Mouse (Mus musculus) heart, embryonic 13.5 days (tissue): ENCODE measurements at regions not wholly inside any gene's neighbourhood (a gene's known extent, or its start where the extent isn't known, plus 50 kb on each side); places are given as distances from the start of the nearest gene placed in this dataset.
A peak's percentile ranks its signal among the peaks of the same experiment; 100 is the strongest.

Source experiments
- ATAC-seq: fragments of 200-750 bp; cut with Nextera tagmentation; 2 replicates; pipeline ENCODE4 v1.8.0; 2017; ENCODE audit warnings: moderate TSS enrichment; ENCODE audit not compliant: insufficient number of reproducible peaks, low FRiP score, low TSS enrichment; ENCODE audit errors: extremely low read depth
- H3K27ac ChIP-seq: fragments of 300-500 bp; sonication (generic); replicated peaks from 2 replicates; pipeline ENCODE4 v1.5.1; 2015; ENCODE audit warnings: moderate library complexity, mild to moderate bottlenecking, inconsistent platforms
- H3K27me3 ChIP-seq: fragments of 300-500 bp; sonication (generic); replicated peaks from 2 replicates; pipeline ENCODE4 v1.6.1; 2015; ENCODE audit warnings: mild to moderate bottlenecking, inconsistent platforms
- H3K36me3 ChIP-seq: fragments of 300-500 bp; sonication (generic); 2 replicates; pipeline ENCODE4 v1.6.1; 2015; ENCODE audit warnings: mild to moderate bottlenecking, inconsistent platforms
- H3K4me1 ChIP-seq: fragments of 300-500 bp; sonication (generic); 2 replicates; pipeline ENCODE4 v1.6.1; 2015; ENCODE audit warnings: inconsistent platforms
- H3K4me2 ChIP-seq: fragments of 300-500 bp; sonication (generic); 2 replicates; pipeline ENCODE4 v1.6.1; 2015; ENCODE audit warnings: inconsistent platforms, mild to moderate bottlenecking, moderate library complexity
- H3K4me3 ChIP-seq: fragments of 300-500 bp; sonication (generic); 2 replicates; pipeline ENCODE4 v1.5.1; 2015; ENCODE audit warnings: moderate library complexity, mild to moderate bottlenecking, inconsistent platforms
- H3K9ac ChIP-seq: fragments of 300-500 bp; sonication (generic); 2 replicates; pipeline ENCODE4 v1.6.1; 2015; ENCODE audit warnings: inconsistent platforms, mild to moderate bottlenecking, moderate library complexity
- H3K9me3 ChIP-seq: fragments of 300-500 bp; sonication (generic); 2 replicates; pipeline ENCODE4 v1.6.1; 2016; ENCODE audit warnings: inconsistent platforms
- WGBS: fragments of 180-500 bp; shearing (Covaris S2); methylation state at CpG from one replicate; pipeline ENCODE4 v1.1.7; 2015; ENCODE audit warnings: mixed read lengths; 5-methylcytosine and 5-hydroxymethylcytosine counted together

DNA sequence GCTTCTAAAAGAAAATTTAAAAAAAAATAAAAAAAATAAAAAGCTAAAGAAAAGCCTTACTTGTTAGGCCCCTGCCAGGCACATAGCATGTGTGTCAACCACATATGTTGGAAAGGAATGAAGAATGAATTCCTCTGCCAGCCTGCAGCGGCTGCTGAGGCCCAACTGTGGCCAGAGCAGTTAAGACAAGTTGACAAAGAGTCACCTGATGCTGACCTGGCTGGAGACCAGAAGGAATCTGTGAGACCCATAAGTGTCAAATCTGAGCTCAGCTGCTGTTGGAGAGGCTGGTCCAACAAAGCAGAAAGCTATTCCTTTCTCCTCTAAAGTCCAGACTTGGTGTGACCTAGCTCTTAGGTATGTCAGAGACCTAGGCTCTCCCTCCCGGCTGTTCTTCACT, 78.5 kb upstream of the Itga6 start:
- ATAC-seq, result no peak
- Histone ChIP-seq H3K4me3 (no peak overlapping the region), H3K9ac (no peak overlapping the region), H3K4me2 (no peak overlapping the region), H3K9me3 (no peaks in the 10 kb centered on the region), H3K36me3 (no peaks in the 10 kb centered on the region), H3K27me3 (no peaks in the 10 kb centered on the region), H3K4me1 (peaks cover 39% of the 10 kb centered on the region), H3K27ac (peak overlapping the region; percentile 22)
- whole genome bisulfite sequencing, result 45% methylated on average over 2 of the region's 2 CpGs

DNA sequence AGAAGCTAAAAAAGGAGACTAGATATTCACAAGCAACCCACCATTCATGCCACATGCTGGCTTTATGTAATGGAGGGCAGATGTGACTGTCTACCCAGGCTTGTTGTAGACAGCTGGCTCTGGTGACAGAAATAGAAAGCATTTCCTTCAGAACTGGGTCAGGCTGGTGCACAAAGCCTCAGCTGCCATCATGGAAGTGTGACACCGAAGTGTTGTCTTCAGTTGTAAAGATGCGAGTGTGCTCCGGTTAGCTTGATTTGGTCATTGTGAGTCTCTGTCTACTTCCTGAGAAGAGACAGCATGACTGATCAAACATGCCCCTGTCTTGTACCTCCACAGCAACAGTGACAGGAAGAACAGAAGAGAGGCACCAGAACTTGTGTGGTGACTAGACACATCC, 77.7 kb upstream of the Itga6 start:
- no peaks in the 10 kb centered on the region for H3K36me3 ChIP-seq
- H3K4me3 ChIP-seq, result no peak overlapping the region
- peaks cover 39% of the 10 kb centered on the region for H3K4me1 ChIP-seq
- ATAC-seq, result no peak
- H3K9ac ChIP-seq, result no peak overlapping the region
- 90% methylated on average over 3 of the region's 3 CpGs for WGBS
- no peaks in the 10 kb centered on the region for H3K9me3 ChIP-seq
- H3K27ac ChIP-seq, result no peak overlapping the region
- H3K4me2 ChIP-seq, result no peak overlapping the region
- no peaks in the 10 kb centered on the region for H3K27me3 ChIP-seq

DNA sequence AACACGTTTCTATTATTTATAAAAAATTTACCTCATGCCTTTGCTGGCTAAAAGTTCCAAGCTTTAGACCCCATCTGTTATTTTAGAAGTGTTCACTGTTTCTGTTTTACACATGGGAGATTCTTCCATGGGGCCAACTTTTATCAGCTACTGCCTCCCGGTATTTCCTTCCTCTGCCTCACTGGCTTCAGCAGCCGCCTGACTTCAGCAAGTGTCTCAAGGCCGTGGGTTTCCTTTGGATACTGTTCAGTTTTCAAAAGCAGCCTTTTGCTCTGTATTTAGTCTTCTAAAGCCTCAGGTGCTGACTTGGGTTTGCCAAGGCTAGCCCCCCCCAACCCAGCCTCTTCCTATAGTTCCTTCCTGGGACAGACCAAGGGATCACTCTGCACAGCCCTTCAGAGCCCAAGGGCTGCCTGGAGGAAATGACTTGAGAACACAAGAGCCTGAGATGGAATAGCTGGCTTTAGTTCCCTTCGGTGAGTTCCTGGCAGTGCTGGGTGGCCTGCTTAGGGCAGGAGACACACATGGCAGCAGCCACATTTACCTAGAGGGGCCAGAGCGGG, 75.1 kb upstream of the Itga6 start:
- H3K4me1 ChIP-seq, result peaks cover 59% of the 10 kb centered on the region
- no peak for ATAC-seq
- H3K9ac ChIP-seq, result no peak overlapping the region
- no peak overlapping the region for H3K4me2 ChIP-seq
- 58% methylated on average over 6 of the region's 6 CpGs for WGBS
- no peaks in the 10 kb centered on the region for H3K9me3 ChIP-seq
- peak overlapping the region; percentile 91 for H3K27ac ChIP-seq
- H3K36me3 ChIP-seq, result no peaks in the 10 kb centered on the region
- no peaks in the 10 kb centered on the region for H3K27me3 ChIP-seq
- no peak overlapping the region for H3K4me3 ChIP-seq

DNA sequence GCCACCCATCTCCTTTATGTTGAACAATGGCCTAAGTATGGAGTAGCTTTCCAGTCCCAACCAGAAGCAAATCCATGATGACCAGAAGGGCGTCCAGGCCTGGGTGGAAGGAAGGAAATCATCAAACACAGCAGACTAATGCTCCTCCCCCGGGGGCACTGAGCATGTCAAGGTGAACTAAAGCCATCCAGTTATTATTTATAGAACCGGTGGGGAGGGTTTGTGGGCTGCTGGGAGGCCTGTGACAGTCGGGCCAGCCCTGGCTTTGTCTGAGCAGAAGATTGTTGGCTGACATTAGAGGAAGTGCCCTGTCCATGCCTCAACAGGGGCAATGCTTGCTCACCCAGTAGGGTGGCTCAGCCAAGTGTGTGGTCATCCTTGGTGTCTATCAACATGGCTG, 74.5 kb upstream of the Itga6 start:
- Histone ChIP-seq H3K27ac (peak overlapping the region; percentile 91), H3K4me3 (no peak overlapping the region), H3K9ac (no peak overlapping the region), H3K4me2 (no peak overlapping the region), H3K9me3 (no peaks in the 10 kb centered on the region), H3K27me3 (no peaks in the 10 kb centered on the region), H3K4me1 (peaks cover 59% of the 10 kb centered on the region), H3K36me3 (no peaks in the 10 kb centered on the region)
- WGBS, result 45% methylated on average over 4 of the region's 4 CpGs
- ATAC-seq, result no peak

DNA sequence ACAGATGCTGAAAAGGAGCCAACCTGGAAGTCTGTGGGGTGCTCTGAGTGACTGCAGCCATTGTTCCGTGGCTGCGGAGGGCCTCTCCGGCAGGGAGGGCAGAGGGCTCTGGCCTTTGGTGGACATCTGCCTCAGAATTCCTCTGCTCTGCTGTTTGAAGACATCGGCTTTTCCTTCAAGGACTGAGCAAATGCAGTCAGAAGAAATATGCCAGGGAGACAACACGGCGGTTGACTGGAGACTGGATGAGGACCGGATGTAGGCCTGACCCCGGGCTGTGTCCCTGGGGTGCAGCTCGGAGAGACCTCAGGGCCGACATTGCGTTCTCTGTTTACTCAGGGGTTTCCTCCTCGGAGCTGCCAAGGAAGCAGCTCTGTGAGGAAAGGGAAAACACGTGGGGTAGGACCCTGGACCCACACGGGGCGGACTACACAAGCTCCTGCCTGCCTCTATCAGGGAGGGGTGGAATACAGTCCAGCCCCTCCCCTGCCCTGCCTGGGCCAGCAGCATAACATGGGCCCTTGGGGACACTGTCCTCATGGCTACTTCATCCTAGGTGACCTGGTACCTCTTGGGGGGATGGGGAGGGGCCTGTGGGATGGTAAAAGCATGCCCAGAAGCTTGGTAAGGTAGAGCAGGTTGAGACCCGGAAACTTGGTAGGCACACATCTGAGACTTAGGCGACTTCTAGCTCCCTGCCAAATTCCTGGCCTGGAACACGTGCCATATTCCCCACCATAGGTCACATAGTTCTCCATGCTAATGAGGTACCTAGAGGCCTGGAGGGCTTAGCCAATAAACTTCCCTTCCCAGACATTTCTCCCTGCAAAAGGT, 72.1 kb upstream of the Itga6 start:
- 61% methylated on average over 18 of the region's 18 CpGs for WGBS
- H3K9ac ChIP-seq, result no peak overlapping the region

DNA sequence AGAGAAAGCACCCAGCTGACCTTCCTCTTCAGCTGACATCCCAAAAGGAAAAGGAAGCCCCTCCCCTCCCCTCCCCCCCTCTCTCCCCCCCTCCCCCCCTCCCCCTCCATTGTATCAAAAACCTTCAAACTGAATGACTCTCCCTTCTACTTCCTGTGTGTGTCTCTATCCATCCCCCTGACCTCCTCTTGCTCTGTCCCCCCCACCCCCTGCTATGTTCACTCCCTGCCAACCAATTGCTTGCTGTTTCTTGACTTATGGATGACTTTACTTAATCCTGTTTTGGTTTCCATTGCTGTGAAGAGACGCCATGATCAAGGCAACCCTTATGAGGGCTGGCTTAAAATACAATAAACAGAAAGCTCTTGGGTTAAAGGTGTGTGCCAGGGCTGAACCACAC, 64.7 kb upstream of the Itga6 start:
- H3K27ac ChIP-seq, result no peak overlapping the region
- WGBS, result 33% methylated on average over 1 of the region's 1 CpGs
- H3K36me3 ChIP-seq, result no peaks in the 10 kb centered on the region
- peaks cover 7% of the 10 kb centered on the region; the same call in 1 of the 2 replicates for H3K9me3 ChIP-seq
- no peak overlapping the region for H3K9ac ChIP-seq
- no peak for ATAC-seq
- peaks cover 15% of the 10 kb centered on the region for H3K4me1 ChIP-seq
- no peaks in the 10 kb centered on the region for H3K27me3 ChIP-seq
- H3K4me2 ChIP-seq, result no peak overlapping the region
- no peak overlapping the region for H3K4me3 ChIP-seq

More for the DNA sequence above, 72.1 kb upstream of the Itga6 start:
- H3K4me1 ChIP-seq, result peaks cover 44% of the 10 kb centered on the region
- no peaks in the 10 kb centered on the region for H3K27me3 ChIP-seq
- peak; percentile 58; the same call in 1 of the 2 replicates for ATAC-seq
- H3K36me3 ChIP-seq, result no peaks in the 10 kb centered on the region
- H3K9me3 ChIP-seq, result no peaks in the 10 kb centered on the region
- H3K27ac ChIP-seq, result peak overlapping the region; percentile 80
- no peak overlapping the region for H3K4me2 ChIP-seq
- H3K4me3 ChIP-seq, result no peak overlapping the region

DNA sequence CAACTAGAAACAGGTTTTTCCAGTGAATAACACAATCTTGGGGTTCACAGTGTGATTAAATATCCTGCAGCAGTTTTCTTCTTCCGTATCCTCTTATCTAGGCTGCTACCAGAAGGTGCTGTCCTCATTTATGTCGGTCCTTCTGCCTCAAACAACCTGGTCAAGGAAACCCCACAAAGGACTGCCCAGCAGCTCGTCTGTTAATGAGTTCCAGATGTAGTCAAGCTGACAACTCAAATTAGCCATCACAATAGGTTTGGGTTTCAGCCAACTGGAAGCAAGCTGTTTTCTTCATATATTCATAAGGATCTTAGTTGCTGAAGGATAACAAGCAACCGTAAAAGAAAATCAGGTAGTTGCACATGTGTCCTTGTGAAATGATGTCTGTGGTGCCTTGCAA, 64.3 kb upstream of the Itga6 start:
- Histone ChIP-seq H3K27me3 (no peaks in the 10 kb centered on the region), H3K27ac (no peak overlapping the region), H3K9me3 (peaks cover 7% of the 10 kb centered on the region; the same call in 1 of the 2 replicates), H3K4me1 (peaks cover 19% of the 10 kb centered on the region), H3K4me2 (no peak overlapping the region), H3K4me3 (no peak overlapping the region), H3K9ac (no peak overlapping the region), H3K36me3 (no peaks in the 10 kb centered on the region)
- WGBS, result 56% methylated on average over 4 of the region's 4 CpGs
- no peak for ATAC-seq

DNA sequence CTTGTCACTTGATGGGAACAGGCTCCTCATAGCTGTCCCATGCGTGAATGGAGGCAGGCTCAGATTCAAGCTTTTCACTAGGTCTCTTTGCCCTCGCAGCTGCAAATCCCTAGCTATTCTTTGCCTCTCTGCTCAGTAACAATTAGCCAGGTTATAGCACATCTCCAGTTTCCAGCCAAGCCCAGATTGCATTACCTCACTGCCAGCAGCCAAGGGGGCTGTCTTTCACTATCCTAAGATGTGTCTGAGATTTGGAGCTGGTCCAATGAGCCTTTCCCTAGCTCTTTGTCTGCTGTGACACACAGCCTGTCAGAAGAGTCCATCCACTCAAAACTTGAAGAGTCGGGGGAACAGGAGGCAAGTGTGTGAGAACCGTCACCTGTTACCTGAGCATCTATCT, 62.0 kb upstream of the Itga6 start:
- Histone ChIP-seq H3K27me3 (no peaks in the 10 kb centered on the region), H3K27ac (no peak overlapping the region), H3K4me3 (no peak overlapping the region), H3K9me3 (peaks cover 7% of the 10 kb centered on the region; the same call in 1 of the 2 replicates), H3K9ac (no peak overlapping the region), H3K36me3 (no peaks in the 10 kb centered on the region), H3K4me1 (peaks cover 25% of the 10 kb centered on the region), H3K4me2 (no peak overlapping the region)
- WGBS, result 75% methylated on average over 4 of the region's 4 CpGs
- no peak for ATAC-seq

DNA sequence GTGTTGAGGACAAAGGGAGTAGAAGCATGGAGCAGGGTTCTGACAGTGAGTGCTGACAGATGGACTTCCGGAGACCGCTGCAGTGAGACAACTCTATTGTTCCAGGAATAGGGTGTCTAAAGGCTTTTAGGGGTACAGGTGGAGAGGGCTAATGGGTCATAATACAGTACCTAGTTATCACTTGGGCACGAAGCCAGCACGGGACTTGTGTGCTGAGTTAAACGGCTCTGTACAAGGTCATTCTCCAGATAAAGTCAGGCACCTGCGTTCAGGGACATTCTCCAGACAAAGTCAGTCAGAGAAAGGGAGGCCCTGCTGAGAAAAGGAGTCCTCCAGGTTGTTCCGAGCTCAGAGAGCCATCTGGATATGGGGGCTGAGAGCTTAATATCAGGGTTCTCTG, 60.2 kb upstream of the Itga6 start:
- Histone ChIP-seq H3K27ac (peak overlapping the region; percentile 46), H3K9me3 (0 out of 2 replicates have a peak, but pooled peaks cover 1% of the 10 kb centered on the region), H3K4me1 (peaks cover 33% of the 10 kb centered on the region), H3K9ac (no peak overlapping the region), H3K27me3 (no peaks in the 10 kb centered on the region), H3K36me3 (no peaks in the 10 kb centered on the region), H3K4me2 (no peak overlapping the region), H3K4me3 (no peak overlapping the region)
- 22% methylated on average over 7 of the region's 7 CpGs for WGBS
- ATAC-seq, result peak; percentile 61; the same call in 1 of the 2 replicates

DNA sequence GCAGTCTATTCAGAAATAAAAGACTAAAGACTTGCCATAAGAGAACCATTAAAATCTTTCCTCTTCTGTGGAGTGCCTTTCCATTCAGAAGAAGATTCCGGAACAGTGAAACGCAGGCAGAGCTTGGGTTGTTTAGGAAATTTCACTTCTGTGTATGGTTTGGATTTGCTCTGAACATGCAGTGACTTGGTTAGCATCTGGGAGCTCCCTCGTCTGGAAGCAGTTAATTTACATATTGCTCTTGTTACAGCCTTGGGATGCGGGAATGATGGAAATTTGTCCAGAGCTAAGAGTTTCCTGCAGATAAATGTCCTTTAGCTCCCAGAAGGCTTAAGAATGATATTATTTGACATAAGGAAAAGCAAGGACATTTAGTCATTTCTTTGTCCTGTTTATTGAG, 56.4 kb upstream of the Itga6 start:
- no peak overlapping the region for H3K4me3 ChIP-seq
- WGBS, result 75% methylated on average over 4 of the region's 4 CpGs

DNA sequence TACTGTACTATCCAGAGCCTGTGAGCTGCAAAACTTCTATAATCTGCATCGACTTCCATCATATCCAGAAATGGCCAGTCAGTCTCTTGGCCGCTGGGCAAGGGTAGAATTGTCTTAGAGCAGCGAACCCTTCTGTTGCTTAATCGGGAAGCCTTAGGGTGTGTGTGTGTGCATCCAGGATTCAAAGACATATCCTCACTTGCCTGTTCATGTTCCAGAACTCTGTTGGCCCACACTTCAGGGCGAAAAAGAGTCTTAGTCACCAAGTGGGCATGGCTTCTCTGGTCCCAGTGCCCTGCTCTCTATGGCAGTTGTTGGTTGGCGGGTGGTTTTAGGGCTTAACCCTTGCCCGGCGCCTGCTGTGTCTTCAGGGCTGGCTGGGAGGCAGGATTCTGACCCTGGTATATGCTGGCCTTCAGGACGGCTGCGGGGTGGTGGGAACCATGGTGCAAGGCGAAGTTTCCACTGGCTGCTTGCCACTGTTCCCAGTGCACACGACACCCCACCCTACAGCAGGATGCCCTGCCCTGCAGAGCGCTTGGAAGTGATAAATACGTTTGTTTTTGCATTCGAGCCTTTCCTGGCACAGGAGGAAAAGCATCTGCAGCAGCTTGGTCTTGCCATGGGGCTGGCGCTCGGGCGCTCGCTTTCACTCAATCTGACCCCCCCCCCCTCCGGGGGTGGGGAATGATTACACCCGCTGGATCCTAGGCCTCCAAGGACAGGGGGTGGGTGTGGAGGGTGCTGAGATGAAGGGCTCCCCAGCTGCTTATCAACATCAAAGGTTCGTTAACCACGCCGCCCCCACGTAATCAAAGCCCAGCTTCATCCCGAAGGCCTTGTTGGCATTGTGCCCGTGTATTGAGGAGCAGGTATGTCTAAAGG, 54.9 kb upstream of the Itga6 start:
- Histone ChIP-seq H3K4me2 (peak overlapping the region; percentile 56), H3K9ac (peak overlapping the region; percentile 50; the same call in 1 of the 2 replicates), H3K9me3 (no peaks in the 10 kb centered on the region), H3K27me3 (no peaks in the 10 kb centered on the region), H3K27ac (peak overlapping the region; percentile 71), H3K36me3 (no peaks in the 10 kb centered on the region), H3K4me3 (0 out of 2 replicates have a peak overlapping the region, but pooled peaks have one; percentile 10), H3K4me1 (peaks cover 42% of the 10 kb centered on the region)
- ATAC-seq, result peak; percentile 64; the same call in 1 of the 2 replicates
- 37% methylated on average over 27 of the region's 27 CpGs for WGBS

More for the DNA sequence above, 56.4 kb upstream of the Itga6 start:
- H3K9ac ChIP-seq, result no peak overlapping the region
- no peak overlapping the region for H3K27ac ChIP-seq
- no peaks in the 10 kb centered on the region for H3K36me3 ChIP-seq
- H3K4me2 ChIP-seq, result no peak overlapping the region
- no peaks in the 10 kb centered on the region for H3K27me3 ChIP-seq
- no peak for ATAC-seq
- peaks cover 38% of the 10 kb centered on the region for H3K4me1 ChIP-seq
- no peaks in the 10 kb centered on the region for H3K9me3 ChIP-seq
